Mouse (Mus musculus) hindbrain, embryonic 13.5 days (tissue): Measurements from ENCODE around the gene Dhx32. TPM values are rescaled to one million over a fixed set of nuclear protein-coding genes. Genes with fewer than 3 reads are reported as not detected.

Experiments
- ATAC-seq: fragments of 200-750 bp; cut with Nextera tagmentation; 2 replicates; pipeline ENCODE4 v1.8.0; 2017; ENCODE audit warnings: moderate TSS enrichment; ENCODE audit not compliant: low FRiP score
- H3K27ac ChIP-seq: fragments of 300-500 bp; sonication (generic); 2 replicates; pipeline ENCODE4 v1.5.1; 2015; ENCODE audit warnings: inconsistent platforms, mild to moderate bottlenecking, moderate library complexity
- H3K27me3 ChIP-seq: fragments of 300-500 bp; sonication (generic); 2 replicates; pipeline ENCODE4 v1.6.1; 2015; ENCODE audit warnings: mild to moderate bottlenecking, inconsistent platforms
- H3K36me3 ChIP-seq: fragments of 300-500 bp; sonication (generic); 2 replicates; pipeline ENCODE4 v1.6.1; 2015; ENCODE audit warnings: mild to moderate bottlenecking, inconsistent platforms
- H3K4me1 ChIP-seq: fragments of 300-500 bp; sonication (generic); replicated peaks from 2 replicates; pipeline ENCODE4 v1.6.1; 2015; ENCODE audit warnings: inconsistent platforms
- H3K4me2 ChIP-seq: fragments of 300-500 bp; sonication (generic); 2 replicates; pipeline ENCODE4 v1.6.1; 2015; ENCODE audit warnings: inconsistent platforms, mild to moderate bottlenecking, moderate library complexity
- H3K4me3 ChIP-seq: fragments of 300-500 bp; sonication (generic); 2 replicates; pipeline ENCODE4 v1.5.1; 2015; ENCODE audit warnings: mild to moderate bottlenecking, inconsistent platforms
- H3K9ac ChIP-seq: fragments of 300-500 bp; sonication (generic); 2 replicates; pipeline ENCODE4 v1.6.1; 2015; ENCODE audit warnings: mild to moderate bottlenecking, inconsistent platforms
- H3K9me3 ChIP-seq: fragments of 300-500 bp; sonication (generic); 2 replicates; pipeline ENCODE4 v1.6.1; 2016; ENCODE audit warnings: inconsistent platforms
- WGBS: fragments of 180-500 bp; shearing (Covaris S2); methylation state at CpG from one replicate; pipeline ENCODE4 v1.1.7; 2015; 5-methylcytosine and 5-hydroxymethylcytosine counted together
- polyA plus RNA-seq: library from polyadenylated mRNA; unstranded; fragments of >200 nt; fragmentation: Nextera tagmentation; extraction: Ambion mirVana; gene quantifications from 2 replicates; pipeline ENCODE4 v1.2.1, GENCODE M21; 2015

Gene Dhx32
- polyA plus RNA-seq, 1 experiment from 2014 or later, result 33.3 TPM

- Histone ChIP-seq H3K27me3 (no peaks in the 10 kb centered on the region), H3K9me3 (no peaks in the 10 kb centered on the region), H3K4me2 (no peak overlapping the region), H3K4me1 (peaks cover 7% of the 10 kb centered on the region; the same call in 1 of the 2 replicates), H3K27ac (no peak overlapping the region), H3K9ac (no peak overlapping the region), H3K4me3 (no peak overlapping the region), H3K36me3 (peaks cover 39% of the 10 kb centered on the region)
- WGBS, result 80% methylated on average over 1 of the region's 1 CpGs
- no peak for ATAC-seq
These were observed 38.3 kb downstream of the Dhx32 start for GRCm38 (mm10) chr7:133744209-133744608.

- Histone ChIP-seq H3K9ac (no peak overlapping the region), H3K4me2 (no peak overlapping the region), H3K36me3 (peaks cover 38% of the 10 kb centered on the region), H3K9me3 (no peaks in the 10 kb centered on the region), H3K27me3 (no peaks in the 10 kb centered on the region), H3K4me3 (no peak overlapping the region), H3K4me1 (peaks cover 7% of the 10 kb centered on the region; the same call in 1 of the 2 replicates), H3K27ac (no peak overlapping the region)
- WGBS, result 69% methylated on average over 4 of the region's 4 CpGs
- ATAC-seq, result no peak
These were observed 38.9 kb downstream of the Dhx32 start for GRCm38 (mm10) chr7:133743611-133744010.

- no peak overlapping the region for H3K4me2 ChIP-seq
- WGBS, result 92% methylated on average over 12 of the region's 12 CpGs
- peaks cover 29% of the 10 kb centered on the region for H3K36me3 ChIP-seq
- H3K27me3 ChIP-seq, result no peaks in the 10 kb centered on the region
- H3K9ac ChIP-seq, result no peak overlapping the region
- H3K9me3 ChIP-seq, result no peaks in the 10 kb centered on the region
- H3K27ac ChIP-seq, result no peak overlapping the region
- no peak overlapping the region for H3K4me3 ChIP-seq
- H3K4me1 ChIP-seq, result peaks cover 7% of the 10 kb centered on the region; the same call in 1 of the 2 replicates
- ATAC-seq, result no peak
These were observed 39.8 kb downstream of the Dhx32 start for GRCm38 (mm10) chr7:133742530-133743325.

DNA sequence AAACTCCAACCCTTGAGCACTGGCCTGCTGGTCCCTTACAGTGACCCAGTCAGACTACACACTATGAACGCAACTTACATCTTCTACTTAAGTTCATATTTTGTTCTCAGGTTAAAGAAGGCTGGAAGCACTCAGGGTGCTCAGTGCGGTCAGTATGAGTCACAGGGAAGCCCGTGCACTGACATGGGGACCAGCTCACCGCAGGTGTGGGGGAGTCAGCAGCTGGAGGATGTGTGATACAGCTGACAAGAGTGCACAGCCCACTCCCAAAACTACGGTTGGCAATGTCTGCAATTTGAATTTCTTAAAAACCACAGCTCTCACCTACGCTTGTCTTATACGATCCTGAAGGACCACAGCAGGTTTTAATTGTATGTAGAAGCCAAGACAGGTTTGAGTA is 42.0 kb downstream of the Dhx32 start:
- ATAC-seq, result no peak
- Histone ChIP-seq H3K4me2 (no peak overlapping the region), H3K27ac (no peak overlapping the region), H3K4me3 (no peak overlapping the region), H3K36me3 (peaks cover 25% of the 10 kb centered on the region), H3K4me1 (peaks cover 7% of the 10 kb centered on the region; the same call in 1 of the 2 replicates), H3K9ac (no peak overlapping the region), H3K27me3 (no peaks in the 10 kb centered on the region), H3K9me3 (no peaks in the 10 kb centered on the region)
- 95% methylated on average over 7 of the region's 7 CpGs for WGBS

GRCm38 (mm10) chr7:133731971-133732645 is 50.4 kb downstream of the Dhx32 start:
- H3K9ac ChIP-seq, result no peak overlapping the region
- no peaks in the 10 kb centered on the region; the same call in 1 of the 2 replicates for H3K4me1 ChIP-seq
- H3K27ac ChIP-seq, result no peak overlapping the region
- no peak overlapping the region for H3K4me3 ChIP-seq
- H3K36me3 ChIP-seq, result peaks cover 22% of the 10 kb centered on the region
- WGBS, result 75% methylated on average over 4 of the region's 4 CpGs
- no peak overlapping the region for H3K4me2 ChIP-seq
- no peak for ATAC-seq
- H3K27me3 ChIP-seq, result no peaks in the 10 kb centered on the region
- no peaks in the 10 kb centered on the region for H3K9me3 ChIP-seq

GRCm38 (mm10) chr7:133730324-133731191 is 52.0 kb downstream of the Dhx32 start:
- Histone ChIP-seq H3K9ac (peak overlapping the region; percentile 35; the same call in 1 of the 2 replicates), H3K9me3 (no peaks in the 10 kb centered on the region), H3K4me2 (no peak overlapping the region), H3K27ac (no peak overlapping the region), H3K27me3 (no peaks in the 10 kb centered on the region), H3K4me1 (no peaks in the 10 kb centered on the region; the same call in 1 of the 2 replicates), H3K4me3 (no peak overlapping the region), H3K36me3 (peaks cover 19% of the 10 kb centered on the region)
- 88% methylated on average over 11 of the region's 11 CpGs for WGBS
- ATAC-seq, result no peak

GRCm38 (mm10) chr7:133729351-133729750 is 53.2 kb downstream of the Dhx32 start:
- Histone ChIP-seq H3K4me2 (no peak overlapping the region), H3K27me3 (no peaks in the 10 kb centered on the region), H3K9ac (no peak overlapping the region), H3K4me1 (no peaks in the 10 kb centered on the region; the same call in 1 of the 2 replicates), H3K4me3 (no peak overlapping the region), H3K9me3 (no peaks in the 10 kb centered on the region), H3K27ac (no peak overlapping the region), H3K36me3 (peaks cover 25% of the 10 kb centered on the region)
- ATAC-seq, result no peak
- WGBS, result 85% methylated on average over 5 of the region's 5 CpGs

DNA sequence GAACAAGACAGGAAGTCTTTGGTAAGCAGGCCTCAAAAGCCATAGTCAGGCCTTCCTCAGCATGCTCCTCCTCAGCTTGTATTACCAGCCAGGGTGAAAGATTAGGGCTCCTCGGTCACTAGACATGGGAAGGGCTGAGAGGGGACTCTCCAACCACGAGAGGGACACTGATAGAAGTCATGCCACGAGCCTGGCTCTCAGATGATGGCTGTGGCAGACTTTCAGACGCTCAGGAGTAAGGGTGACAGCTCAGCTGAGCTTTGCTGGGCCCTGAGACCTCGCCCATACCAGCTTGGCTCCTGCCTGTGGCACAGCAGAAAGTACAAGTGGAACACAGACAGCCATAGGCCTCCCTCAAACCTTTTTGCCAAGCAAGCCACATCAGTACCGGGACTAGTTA is 55.5 kb downstream of the Dhx32 start:
- H3K36me3 ChIP-seq, result peaks cover 29% of the 10 kb centered on the region

GRCm38 (mm10) chr7:133725571-133725970 is 57.0 kb downstream of the Dhx32 start:
- H3K4me1 ChIP-seq, result no peaks in the 10 kb centered on the region
- H3K4me3 ChIP-seq, result no peak overlapping the region
- ATAC-seq, result no peak
- no peak overlapping the region for H3K27ac ChIP-seq
- H3K9me3 ChIP-seq, result no peaks in the 10 kb centered on the region
- H3K36me3 ChIP-seq, result peaks cover 42% of the 10 kb centered on the region
- no peaks in the 10 kb centered on the region for H3K27me3 ChIP-seq
- H3K4me2 ChIP-seq, result no peak overlapping the region
- H3K9ac ChIP-seq, result no peak overlapping the region
- 89% methylated on average over 10 of the region's 10 CpGs for WGBS

More for the DNA sequence above, 55.5 kb downstream of the Dhx32 start:
- Histone ChIP-seq H3K9ac (no peak overlapping the region), H3K27ac (no peak overlapping the region), H3K4me2 (no peak overlapping the region), H3K9me3 (no peaks in the 10 kb centered on the region), H3K27me3 (no peaks in the 10 kb centered on the region), H3K4me1 (no peaks in the 10 kb centered on the region; the same call in 1 of the 2 replicates), H3K4me3 (no peak overlapping the region)
- WGBS, result 81% methylated on average over 6 of the region's 6 CpGs
- no peak for ATAC-seq

DNA sequence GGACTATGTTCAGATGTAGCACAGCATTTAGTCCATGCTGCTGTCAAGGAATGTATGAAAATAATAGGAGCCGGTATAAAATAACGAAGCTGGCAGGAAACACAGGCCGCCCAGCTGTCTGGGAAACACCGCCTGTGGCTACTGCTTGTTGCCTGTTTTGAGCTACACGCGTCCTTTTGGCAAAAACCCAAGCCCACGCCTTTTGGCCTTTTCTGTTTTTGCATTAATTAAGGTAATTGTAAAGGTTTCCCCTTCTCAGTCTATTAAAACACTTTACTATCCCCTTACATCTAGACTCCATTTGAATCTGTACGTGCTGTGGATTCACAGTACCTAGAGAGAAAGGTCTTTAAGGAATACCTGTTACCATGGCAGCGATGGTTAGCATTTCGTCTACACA is 57.7 kb downstream of the Dhx32 start:
- H3K4me3 ChIP-seq, result no peak overlapping the region
- H3K27me3 ChIP-seq, result no peaks in the 10 kb centered on the region
- no peaks in the 10 kb centered on the region for H3K9me3 ChIP-seq
- no peaks in the 10 kb centered on the region for H3K4me1 ChIP-seq
- H3K27ac ChIP-seq, result no peak overlapping the region
- H3K4me2 ChIP-seq, result no peak overlapping the region
- WGBS, result 77% methylated on average over 10 of the region's 10 CpGs
- ATAC-seq, result no peak
- H3K36me3 ChIP-seq, result peaks cover 50% of the 10 kb centered on the region
- no peak overlapping the region for H3K9ac ChIP-seq

DNA sequence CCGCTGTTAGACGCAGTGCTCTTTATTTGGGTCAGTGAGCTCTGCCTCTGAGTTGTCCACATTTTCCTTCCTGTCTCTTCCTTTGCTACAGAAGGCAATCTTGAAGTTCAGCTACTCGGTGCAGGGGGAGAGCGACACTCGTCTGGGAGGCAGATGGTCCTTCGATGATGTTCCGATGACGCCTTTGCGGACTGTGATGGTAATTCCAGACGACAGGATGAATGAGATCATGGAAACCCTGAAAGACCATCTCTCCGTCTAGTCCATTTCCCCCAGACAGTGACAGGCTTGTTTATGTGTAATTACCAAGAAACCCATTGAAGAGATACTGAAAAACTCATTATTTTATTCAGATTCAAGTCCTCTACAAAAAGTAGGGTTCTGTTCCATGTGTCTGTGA is 61.9 kb downstream of the Dhx32 start:
- Histone ChIP-seq H3K4me1 (no peaks in the 10 kb centered on the region), H3K27ac (no peak overlapping the region), H3K9me3 (no peaks in the 10 kb centered on the region), H3K36me3 (peaks cover 92% of the 10 kb centered on the region), H3K27me3 (no peaks in the 10 kb centered on the region), H3K9ac (no peak overlapping the region), H3K4me3 (no peak overlapping the region), H3K4me2 (no peak overlapping the region)
- 83% methylated on average over 11 of the region's 11 CpGs for WGBS
- ATAC-seq, result no peak

DNA sequence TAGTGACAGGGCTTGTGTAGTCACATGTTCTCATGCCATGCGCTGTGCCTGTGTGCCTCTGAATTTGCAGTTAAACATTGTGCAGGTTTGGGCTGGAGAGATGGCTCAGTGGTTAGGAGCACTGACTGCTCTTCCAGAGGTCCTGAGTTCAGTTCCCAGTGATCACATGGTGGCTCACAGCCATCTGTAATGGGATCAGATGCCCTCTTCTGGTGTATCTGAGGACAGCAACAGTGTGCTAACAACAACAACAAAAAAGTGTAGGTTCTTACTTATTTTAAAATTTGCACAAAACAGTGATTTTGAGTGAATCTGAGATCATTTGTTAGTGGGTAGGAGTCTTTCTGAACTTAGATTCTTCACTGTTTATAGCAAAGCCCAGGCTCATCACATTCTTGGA is 63.9 kb downstream of the Dhx32 start:
- H3K4me1 ChIP-seq, result no peaks in the 10 kb centered on the region
- no peaks in the 10 kb centered on the region for H3K9me3 ChIP-seq
- H3K4me2 ChIP-seq, result no peak overlapping the region
- no peak for ATAC-seq
- WGBS, result 95% methylated on average over 1 of the region's 1 CpGs
- H3K4me3 ChIP-seq, result no peak overlapping the region
- peaks cover 98% of the 10 kb centered on the region for H3K36me3 ChIP-seq
- no peak overlapping the region for H3K27ac ChIP-seq
- no peaks in the 10 kb centered on the region for H3K27me3 ChIP-seq
- no peak overlapping the region for H3K9ac ChIP-seq
